Mouse (Mus musculus) mouse embryonic stem cell (cell line): ENCODE data around the gene Nrp2.

Experiments
- in situ Hi-C, 2 experiments: fragments of 300-500 bp; cut with MboI; formaldehyde crosslinking; loops; 1 replicate in 1 of 2; 3 replicates in 1 of 2; pipeline ENCODE4 v1.14.3; 2019 to 2020; ENCODE audit warnings: low sequenced_read_pairs in 2 of 2, low pct_unique_long_range_greater_than_20kb in 1 of 2, mixed read lengths in 1 of 2; ENCODE audit not compliant: unreplicated experiment in 1 of 2

Gene Nrp2

GRCm38 (mm10) chr1:62717552-62718236 is 14.6 kb downstream of the Nrp2 start:
- in situ Hi-C loops, result loop anchor here in 1 of 2 experiments (25.0 kb wide), 1 partner anchor 305 kb away; no protein-coding TSS in a partner anchor

GRCm38 (mm10) chr1:62718237-62718571 is 15.1 kb downstream of the Nrp2 start:
- in situ Hi-C loops, result loop anchor here in 1 of 2 experiments (25.0 kb wide), 1 partner anchor 306 kb away; no protein-coding TSS in a partner anchor

GRCm38 (mm10) chr1:62718750-62719149 is 15.7 kb downstream of the Nrp2 start:
- in situ Hi-C loops, result loop anchor here in 1 of 2 experiments (25.0 kb wide), 1 partner anchor 306 kb away; no protein-coding TSS in a partner anchor

GRCm38 (mm10) chr1:62719770-62720169 is 16.7 kb downstream of the Nrp2 start:
- in situ Hi-C loops, result loop anchor here (5.0 to 25.0 kb wide), 3 partner anchors 103 to 307 kb away; no protein-coding TSS in a partner anchor

- in situ Hi-C loops, result loop anchor here (5.0 to 25.0 kb wide), 3 partner anchors 102 to 308 kb away; no protein-coding TSS in a partner anchor
Observed at GRCm38 (mm10) chr1:62720176-62720575, 17.1 kb downstream of the Nrp2 start.

GRCm38 (mm10) chr1:62720727-62721705 is 17.9 kb downstream of the Nrp2 start:
- in situ Hi-C loops, result loop anchor here (5.0 to 25.0 kb wide), 3 partner anchors 101 to 309 kb away; no protein-coding TSS in a partner anchor

GRCm38 (mm10) chr1:62721706-62722187 is 18.7 kb downstream of the Nrp2 start:
- in situ Hi-C loops, result loop anchor here (5.0 to 25.0 kb wide), 3 partner anchors 101 to 309 kb away; no protein-coding TSS in a partner anchor

GRCm38 (mm10) chr1:62722526-62722925 is 19.4 kb downstream of the Nrp2 start:
- in situ Hi-C loops, result loop anchor here (5.0 to 25.0 kb wide), 3 partner anchors 100 to 310 kb away; no protein-coding TSS in a partner anchor

- in situ Hi-C loops, result loop anchor here (5.0 to 25.0 kb wide), 3 partner anchors 98 to 312 kb away; no protein-coding TSS in a partner anchor
Observed at GRCm38 (mm10) chr1:62723891-62724290, 20.8 kb downstream of the Nrp2 start.

GRCm38 (mm10) chr1:62724461-62725021 is 21.5 kb downstream of the Nrp2 start:
- in situ Hi-C loops, result loop anchor here (5.0 to 25.0 kb wide), 3 partner anchors 98 to 312 kb away; no protein-coding TSS in a partner anchor

- in situ Hi-C loops, result loop anchor here (10.0 kb wide), 1 partner anchor 210 kb away; no protein-coding TSS in a partner anchor
Observed at GRCm38 (mm10) chr1:62725032-62725678, 22.1 kb downstream of the Nrp2 start.

- in situ Hi-C loops, result loop anchor here (10.0 kb wide), 1 partner anchor 208 kb away; no protein-coding TSS in a partner anchor
Observed at GRCm38 (mm10) chr1:62727191-62727590, 24.1 kb downstream of the Nrp2 start.

GRCm38 (mm10) chr1:62728421-62728820 is 25.3 kb downstream of the Nrp2 start:
- in situ Hi-C loops, result loop anchor here (10.0 kb wide), 1 partner anchor 206 kb away; no protein-coding TSS in a partner anchor

GRCm38 (mm10) chr1:62728926-62729325 is 25.8 kb downstream of the Nrp2 start:
- in situ Hi-C loops, result loop anchor here (10.0 kb wide), 1 partner anchor 206 kb away; no protein-coding TSS in a partner anchor

GRCm38 (mm10) chr1:62729345-62730150 is 26.5 kb downstream of the Nrp2 start:
- in situ Hi-C loops, result loop anchor here (10.0 kb wide), 1 partner anchor 205 kb away; no protein-coding TSS in a partner anchor

GRCm38 (mm10) chr1:62732036-62732435 is 29.0 kb downstream of the Nrp2 start:
- in situ Hi-C loops, result no loop called here
